Mouse (Mus musculus) heart, adult 11 months (tissue): Measurements from ENCODE around the gene Wsb2.
"Not testable (repeated sequence)": the region's sequence is repeated elsewhere in the genome, so short reads cannot be mapped to it uniquely, and the experiment has no call there.

Experiments
- DNase-seq: peaks from one replicate; pipeline ENCODE4 v3.0.0; 2022

The Wsb2 gene

GRCm38 (mm10) chr5:117357478-117358247 is 559 bp downstream of the Wsb2 start:
- no peak for DNase-seq

GRCm38 (mm10) chr5:117358248-117358630 is 1.1 kb downstream of the Wsb2 start:
- no peak for DNase-seq

- DNase-seq: no peak
These were observed 1.6 kb downstream of the Wsb2 start for GRCm38 (mm10) chr5:117358725-117359124.

GRCm38 (mm10) chr5:117359497-117360227 is 2.6 kb downstream of the Wsb2 start:
- DNase-seq: no peak

GRCm38 (mm10) chr5:117360228-117360515 is 3.1 kb downstream of the Wsb2 start:
- DNase-seq: no peak

- DNase-seq: peak; percentile 92
These were observed 3.8 kb downstream of the Wsb2 start for GRCm38 (mm10) chr5:117360631-117361541.

GRCm38 (mm10) chr5:117361590-117361989 is 4.5 kb downstream of the Wsb2 start:
- DNase-seq: no peak

- no peak for DNase-seq
These were observed 6.1 kb downstream of the Wsb2 start for GRCm38 (mm10) chr5:117363066-117363782.

- no peak for DNase-seq
These were observed 7.7 kb downstream of the Wsb2 start for GRCm38 (mm10) chr5:117364821-117365220.

GRCm38 (mm10) chr5:117365904-117366561 is 8.9 kb downstream of the Wsb2 start:
- DNase-seq: no peak

- no peak for DNase-seq
These were observed 10.1 kb downstream of the Wsb2 start for GRCm38 (mm10) chr5:117367206-117367605.

- no peak for DNase-seq
These were observed 13.5 kb downstream of the Wsb2 start for GRCm38 (mm10) chr5:117370592-117370991.

GRCm38 (mm10) chr5:117373418-117373817 is 16.3 kb downstream of the Wsb2 start:
- DNase-seq: no peak

- DNase-seq: no peak
These were observed 17.4 kb downstream of the Wsb2 start for GRCm38 (mm10) chr5:117374372-117375049.

GRCm38 (mm10) chr5:117376331-117376761 is 19.2 kb downstream of the Wsb2 start:
- no peak for DNase-seq

- DNase-seq: not testable (repeated sequence)
These were observed 20.6 kb downstream of the Wsb2 start for GRCm38 (mm10) chr5:117377731-117378130.

GRCm38 (mm10) chr5:117380199-117380598 is 23.1 kb downstream of the Wsb2 start:
- DNase-seq: peak; percentile 94

- DNase-seq: no peak
These were observed 24.7 kb downstream of the Wsb2 start for GRCm38 (mm10) chr5:117381785-117382184.

- DNase-seq: no peak
These were observed 26.1 kb downstream of the Wsb2 start for GRCm38 (mm10) chr5:117383198-117383597.

GRCm38 (mm10) chr5:117388296-117388751 is 31.2 kb downstream of the Wsb2 start:
- peak; percentile 94 for DNase-seq

GRCm38 (mm10) chr5:117388877-117389276 is 31.8 kb downstream of the Wsb2 start, which contains the start of gene Rfc5:
Gene Rfc5 (minus strand): TSS chr5:117389047.
- peak; percentile 100 for DNase-seq
